Mouse (Mus musculus) G1E (cell line): ENCODE measurements around the gene Crb2. TPM values are rescaled to one million over a fixed set of nuclear protein-coding genes. Genes with fewer than 3 reads are reported as not detected.

Source experiments
- ATAC-seq: 2 replicates; pipeline ENCODE4 v1.8.0; 2016; ENCODE audit warnings: mild to moderate bottlenecking; ENCODE audit not compliant: insufficient number of reproducible peaks, poor library complexity, low FRiP score, severe bottlenecking; ENCODE audit errors: extremely low read depth
- DNase-seq: peaks from one replicate; pipeline ENCODE4 v3.0.0; 2012; ENCODE audit warnings: low spot score
- H3K27me3 ChIP-seq: 2 replicates; pipeline ENCODE4 v1.6.1; 2012; ENCODE audit warnings: mild to moderate bottlenecking, low read length, inconsistent platforms; ENCODE audit not compliant: insufficient read depth
- H3K36me3 ChIP-seq: replicated peaks from 2 replicates; pipeline ENCODE3; 2012; ENCODE audit warnings: mild to moderate bottlenecking, inconsistent platforms
- H3K4me1 ChIP-seq: 2 replicates; pipeline ENCODE4 v1.6.1; 2012; ENCODE audit warnings: low read depth, low read length, inconsistent platforms, mixed read lengths; ENCODE audit not compliant: insufficient read depth
- H3K4me3 ChIP-seq: 2 replicates; pipeline ENCODE4 v1.5.1; 2012; ENCODE audit warnings: low read depth, mild to moderate bottlenecking, inconsistent platforms, low read length, moderate library complexity, mixed read lengths
- H3K9me3 ChIP-seq: replicated peaks from 2 replicates; pipeline ENCODE4 v1.6.1; 2012; ENCODE audit warnings: inconsistent platforms
- CTCF ChIP-seq: IDR thresholded peaks from 2 replicates; pipeline ENCODE4 v1.5.1; 2012; ENCODE audit warnings: low read depth, low read length, inconsistent platforms, mixed read lengths
- GATA1 ChIP-seq: IDR thresholded peaks from 2 replicates; pipeline ENCODE4 v1.6.1; 2012; ENCODE audit warnings: borderline replicate concordance, low read length, inconsistent platforms, mixed read lengths
- GATA2 ChIP-seq: IDR thresholded peaks from 2 replicates; pipeline ENCODE4 v1.6.1; 2012; ENCODE audit warnings: low read depth, low read length, inconsistent platforms, borderline replicate concordance
- POLR2AphosphoS5 ChIP-seq: IDR thresholded peaks from 2 replicates; pipeline ENCODE4 v1.6.1; 2012; ENCODE audit warnings: low read depth, low read length, inconsistent platforms; ENCODE audit not compliant: insufficient replicate concordance
- TAL1 ChIP-seq: conservative IDR thresholded peaks from 2 replicates; pipeline ENCODE4 v1.6.1; 2012; ENCODE audit warnings: low read depth, low read length, inconsistent platforms, mixed read lengths
- polyA plus RNA-seq: library from polyadenylated mRNA; stranded (reverse); fragments of >175 nt; gene quantifications from 2 replicates; pipeline ENCODE4 v1.2.3, GENCODE M21; 2012
- total RNA-seq, 2 experiments: library from RNA; stranded (forward) in 1 of 2; stranded (reverse) in 1 of 2; fragments of 200-1000 nt in 1 of 2; fragments of >200 nt in 1 of 2; fragmentation: Nextera tagmentation in 1 of 2; gene quantifications; 2 replicates each; pipeline ENCODE4 v1.2.3; 2014 to 2017

The Crb2 gene
- total and polyA plus RNA-seq, 3 experiments, result 0.05 TPM; not detected in 2

DNA sequence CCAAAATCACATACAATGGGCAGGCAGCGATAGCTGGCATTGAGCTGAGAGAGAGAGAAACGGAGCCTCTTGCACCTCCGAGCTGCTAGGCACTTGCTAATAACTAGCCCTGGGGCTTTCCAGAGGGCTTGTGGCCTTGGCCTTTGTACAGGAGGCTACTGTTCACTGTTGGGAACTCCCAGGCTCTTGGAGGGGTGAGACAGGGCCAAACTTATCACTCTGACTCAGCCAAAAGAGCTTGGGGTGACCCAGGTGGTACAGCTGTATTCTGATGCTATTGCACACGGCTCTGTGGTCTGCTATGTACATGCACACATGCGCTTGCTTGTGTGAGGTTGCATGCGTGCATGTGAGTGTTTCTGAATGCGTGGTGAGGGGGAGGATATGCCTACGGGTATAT lies 6.3 kb upstream of the Crb2 start:
- Histone ChIP-seq H3K4me3 (no peak overlapping the region), H3K27me3 (peaks cover 47% of the 10 kb centered on the region), H3K36me3 (no peaks in the 10 kb centered on the region), H3K4me1 (peaks cover 12% of the 10 kb centered on the region), H3K9me3 (no peaks in the 10 kb centered on the region)
- no peak for TF ChIP-seq GATA1
- no peak for TF ChIP-seq CTCF
- no peak for TF ChIP-seq TAL1
- no peak for TF ChIP-seq GATA2
- TF ChIP-seq POLR2AphosphoS5, result no peak
- no peak for DNase-seq
- ATAC-seq, result no peak

DNA sequence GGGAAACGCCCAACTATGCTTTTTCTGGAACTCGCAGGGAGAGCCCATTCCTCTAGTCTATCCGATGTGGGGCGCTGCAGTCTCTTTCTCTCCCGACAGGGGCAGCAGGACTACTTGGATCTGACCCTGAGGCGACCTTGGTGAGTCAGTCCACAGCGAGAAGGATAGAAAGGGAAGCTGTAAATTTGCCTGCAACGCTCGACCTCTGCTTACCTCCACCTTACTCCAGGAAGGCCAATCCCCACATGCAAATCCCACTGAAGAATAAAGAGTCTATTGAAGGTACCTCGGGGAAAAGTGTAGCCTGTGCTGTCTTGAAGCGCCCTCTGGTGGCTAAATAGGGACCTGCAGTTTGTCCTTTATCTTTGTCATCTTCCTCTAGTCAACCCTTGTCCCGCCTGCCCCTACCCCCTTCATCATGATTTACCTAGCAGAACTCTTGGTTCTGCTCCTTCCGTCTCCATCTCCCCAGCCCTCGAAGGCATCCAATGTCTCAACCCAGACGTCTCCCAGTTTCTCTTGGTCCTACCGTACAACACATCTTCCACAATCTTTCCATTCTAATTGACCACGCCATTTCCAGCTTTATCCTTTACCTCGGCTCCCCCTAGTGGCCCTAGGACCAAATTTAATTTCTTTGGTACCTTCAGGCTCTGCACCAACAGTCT lies 4.3 kb upstream of the Crb2 start:
- Histone ChIP-seq H3K9me3 (no peaks in the 10 kb centered on the region), H3K27me3 (peaks cover 56% of the 10 kb centered on the region), H3K4me1 (peaks cover 12% of the 10 kb centered on the region), H3K36me3 (no peaks in the 10 kb centered on the region), H3K4me3 (peak overlapping the region; percentile 49; the same call in 1 of the 2 replicates)
- ATAC-seq (0 out of 2 replicates have a peak, but pooled peaks have one; percentile 23), DNase-seq (peak; percentile 55)
- TF ChIP-seq CTCF (peak; percentile 91), GATA1 (no peak), TAL1 (no peak), GATA2 (peak; percentile 84; the same call in 1 of the 2 replicates), POLR2AphosphoS5 (no peak)

DNA sequence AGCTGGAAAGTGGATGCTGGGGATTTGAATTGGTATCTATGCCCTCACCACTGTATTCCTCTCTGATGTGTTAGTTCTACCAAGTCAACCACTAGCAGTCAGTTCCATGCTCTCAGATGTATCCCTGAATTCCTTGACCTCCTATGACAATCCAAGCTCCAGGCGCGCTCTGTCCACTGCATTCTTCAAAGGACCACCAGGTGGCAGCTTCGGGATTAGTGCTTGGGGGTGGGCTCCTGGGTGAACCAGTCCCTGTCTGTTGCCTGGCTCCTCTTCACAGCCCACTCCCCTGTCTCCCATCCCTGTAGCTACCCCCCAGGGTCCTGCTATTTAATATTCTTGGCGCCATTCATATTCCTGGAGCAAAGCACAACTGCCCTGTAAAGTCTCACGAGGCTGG lies 1.5 kb upstream of the Crb2 start:
- ATAC-seq (no peak), DNase-seq (peak; percentile 29)
- TF ChIP-seq GATA1 (no peak), CTCF (no peak; the same call in 1 of the 2 replicates), TAL1 (no peak), GATA2 (no peak)
- no peak overlapping the region for H3K4me3 ChIP-seq
- no peaks in the 10 kb centered on the region for H3K9me3 ChIP-seq
- no peaks in the 10 kb centered on the region for H3K36me3 ChIP-seq
- peaks cover 60% of the 10 kb centered on the region for H3K27me3 ChIP-seq
- H3K4me1 ChIP-seq, result peaks cover 15% of the 10 kb centered on the region

DNA sequence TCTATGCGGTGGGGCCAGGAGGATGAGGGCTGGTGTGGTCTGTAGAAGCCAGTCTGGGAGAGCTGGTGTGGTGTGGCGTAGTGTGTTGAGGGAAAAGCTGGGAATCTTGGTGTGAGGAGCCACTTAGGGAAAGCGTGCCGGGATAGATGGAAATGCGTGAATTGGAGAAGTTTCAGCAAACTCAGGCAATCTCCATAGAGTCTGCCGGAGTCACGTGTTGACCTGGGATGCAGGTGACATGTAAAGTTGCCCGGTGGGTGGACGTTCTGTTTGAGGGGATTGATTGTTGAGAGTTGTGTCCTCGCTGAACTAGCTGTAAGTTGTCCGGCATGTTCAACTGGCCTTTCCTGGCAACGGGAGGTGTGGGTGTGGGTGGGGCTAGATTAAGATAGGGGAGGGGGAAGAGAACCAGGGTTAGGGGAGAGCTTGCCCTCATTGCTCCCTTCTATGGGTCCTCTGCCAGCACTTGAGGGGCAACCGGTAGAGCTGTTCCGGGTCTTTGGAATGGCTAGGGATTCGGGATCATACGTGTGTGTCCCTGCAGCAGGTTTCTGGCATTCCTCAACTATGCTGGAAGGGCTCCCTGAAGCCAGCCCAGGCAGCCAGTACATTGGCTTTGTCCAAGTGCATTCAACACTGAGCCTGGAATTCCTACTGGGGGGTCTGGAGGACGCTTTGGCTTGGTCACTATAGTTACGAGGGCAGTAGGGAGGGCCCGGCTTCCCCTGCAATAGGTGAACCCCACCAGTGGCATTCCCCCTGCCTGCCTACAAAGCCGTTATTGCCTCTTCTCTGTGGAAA lies 762 bp downstream of the Crb2 start:
- peaks cover 17% of the 10 kb centered on the region for H3K4me1 ChIP-seq
- H3K27me3 ChIP-seq, result peaks cover 63% of the 10 kb centered on the region
- no peaks in the 10 kb centered on the region for H3K9me3 ChIP-seq
- H3K36me3 ChIP-seq, result no peaks in the 10 kb centered on the region
- H3K4me3 ChIP-seq, result no peak overlapping the region
- ATAC-seq (no peak), DNase-seq (no peak)
- TF ChIP-seq GATA1, result no peak
- no peak for TF ChIP-seq GATA2
- no peak for TF ChIP-seq CTCF
- TF ChIP-seq POLR2AphosphoS5, result no peak
- no peak for TF ChIP-seq TAL1

DNA sequence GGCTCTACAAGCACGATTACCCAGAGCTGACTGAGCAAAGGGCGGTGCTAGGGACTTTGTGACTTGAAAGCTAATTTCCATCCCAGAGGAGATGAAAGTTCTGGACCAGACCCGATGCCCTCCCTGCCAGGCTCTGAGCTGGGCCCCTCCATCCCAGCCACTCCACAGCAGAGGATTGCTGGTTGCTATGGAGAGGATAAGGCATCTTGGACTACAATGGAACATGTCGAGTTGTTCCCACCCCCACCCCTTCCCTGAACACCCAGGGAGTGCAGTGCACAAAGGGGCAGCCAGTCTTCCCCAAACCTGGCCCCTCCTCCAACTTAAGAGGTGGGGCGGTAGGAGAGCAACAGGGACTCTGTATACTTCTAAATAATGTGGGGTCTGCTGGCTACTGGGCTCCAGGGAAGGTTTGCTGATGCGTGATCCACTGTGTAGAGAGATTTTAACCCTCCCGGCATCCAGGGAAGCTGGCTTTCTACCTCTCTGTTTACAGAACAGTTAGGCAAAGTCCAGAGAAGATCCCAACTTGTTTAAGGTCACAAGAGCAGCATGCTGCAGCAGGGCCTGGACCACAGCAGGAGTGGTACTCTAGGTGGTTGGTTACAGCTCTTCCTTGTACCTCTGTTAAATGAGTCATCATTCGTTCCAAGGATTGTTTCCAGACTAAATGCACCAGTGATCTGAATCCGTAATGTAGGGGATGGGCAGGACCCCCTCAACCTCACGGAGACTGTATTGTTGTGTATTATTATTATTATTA lies 2.1 kb downstream of the Crb2 start:
- Histone ChIP-seq H3K27me3 (peaks cover 68% of the 10 kb centered on the region), H3K9me3 (no peaks in the 10 kb centered on the region), H3K4me3 (no peak overlapping the region), H3K36me3 (no peaks in the 10 kb centered on the region), H3K4me1 (peaks cover 15% of the 10 kb centered on the region)
- ATAC-seq (no peak), DNase-seq (no peak)
- TF ChIP-seq TAL1 (no peak), CTCF (no peak), POLR2AphosphoS5 (no peak), GATA1 (no peak), GATA2 (no peak)

DNA sequence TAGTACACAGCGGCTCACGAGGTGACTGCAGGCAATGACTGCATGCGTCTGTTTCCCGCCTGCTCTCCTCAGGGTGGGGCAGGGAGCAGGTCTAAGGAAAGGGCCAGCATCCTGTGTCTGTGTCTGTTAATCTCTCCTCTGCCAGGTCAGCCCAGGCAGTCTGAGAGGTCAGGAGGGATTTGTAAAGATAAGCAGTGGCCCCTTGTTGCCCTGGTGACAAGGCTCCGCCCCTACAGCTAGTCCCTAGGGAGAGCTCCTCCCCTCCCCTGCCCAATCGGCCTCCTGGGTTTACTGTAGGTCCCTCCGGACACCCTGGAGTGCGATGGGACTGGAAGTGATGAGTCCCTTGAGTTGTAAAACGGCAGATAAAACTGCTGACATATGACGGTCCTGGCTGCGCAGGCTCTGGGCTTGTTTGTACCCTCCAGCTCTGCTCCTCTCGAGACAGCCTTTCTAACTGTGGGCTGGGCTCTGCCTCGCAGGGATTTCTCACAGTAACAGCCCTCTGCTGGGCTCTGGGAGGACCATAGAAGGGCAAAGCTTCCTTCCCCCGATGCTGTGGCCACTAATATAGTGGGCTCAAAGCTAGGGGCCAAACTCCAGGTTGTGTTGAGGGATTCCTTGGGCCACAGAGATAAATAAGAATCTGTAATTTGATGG lies 4.4 kb downstream of the Crb2 start:
- Histone ChIP-seq H3K4me1 (peaks cover 15% of the 10 kb centered on the region), H3K27me3 (peaks cover 74% of the 10 kb centered on the region), H3K36me3 (no peaks in the 10 kb centered on the region), H3K4me3 (peak overlapping the region; percentile 1; the same call in 1 of the 2 replicates), H3K9me3 (no peaks in the 10 kb centered on the region)
- peak; percentile 58 for DNase-seq
- TF ChIP-seq POLR2AphosphoS5, result no peak
- TF ChIP-seq CTCF, result no peak
- TF ChIP-seq TAL1, result no peak; the same call in 1 of the 2 replicates
- TF ChIP-seq GATA2, result no peak
- no peak for TF ChIP-seq GATA1
- ATAC-seq, result peak; percentile 84
